Mouse (Mus musculus): ENCODE measurements around the gene Abhd17a.
A peak's percentile ranks its signal among the peaks of the same experiment; 100 is the strongest.

Gene Abhd17a

GRCm38 (mm10) chr10:80589879-80590854 lies at the start of gene Abhd17a:
Abhd17a (minus strand) TSS chr10:80590341.
- peak; percentile 97 for DNase-seq (ENCODE audit: low spot score)

DNA sequence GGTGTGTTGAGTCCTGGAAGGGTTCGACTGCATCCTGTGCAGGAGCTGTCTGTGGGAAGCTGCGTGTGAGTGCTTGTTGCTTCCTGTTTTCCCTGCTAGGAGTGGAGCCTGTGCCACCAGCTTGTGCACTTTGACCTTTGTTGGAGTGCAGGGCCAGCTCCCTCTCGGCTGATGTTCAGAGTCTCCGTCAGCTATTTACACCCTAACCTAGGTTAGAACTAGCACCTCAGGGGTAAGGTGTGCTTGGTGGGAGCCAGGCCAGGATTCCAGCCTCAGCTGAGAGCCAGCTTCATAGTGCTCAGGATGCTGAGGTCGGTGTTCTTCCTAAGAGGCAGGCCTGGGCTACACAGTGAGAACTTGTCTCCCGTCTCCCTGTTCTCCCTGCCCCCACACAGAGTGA lies 45.2 kb upstream of the Abhd17a start:
- no peak for DNase-seq (ENCODE audit: low spot score)

DNA sequence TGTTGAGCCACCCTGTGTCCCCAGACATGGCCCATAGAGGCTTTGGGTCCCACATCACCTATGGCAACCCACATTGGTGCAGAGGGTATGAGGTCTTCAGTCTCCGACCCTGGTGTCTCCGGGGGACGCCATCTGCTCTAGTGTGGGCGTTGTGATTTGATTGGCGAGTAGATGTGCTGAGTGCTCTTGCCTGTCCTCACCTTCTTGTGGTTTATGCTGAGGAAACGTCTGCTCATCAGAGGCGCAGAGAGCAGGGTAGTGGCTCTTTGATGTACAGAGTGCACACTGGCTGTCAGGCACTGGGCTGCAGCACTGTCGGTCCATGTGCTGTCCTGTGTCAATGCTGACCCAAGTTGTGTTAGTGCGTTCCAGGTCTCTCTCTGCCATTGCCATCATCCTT lies 38.8 kb upstream of the Abhd17a start:
- DNase-seq (ENCODE audit: low spot score): no peak

- peak; percentile 58 for DNase-seq (ENCODE audit: low spot score)
Observed at GRCm38 (mm10) chr10:80627685-80628084, 37.5 kb upstream of the Abhd17a start.

- no peak for DNase-seq (ENCODE audit: low spot score)
Observed at GRCm38 (mm10) chr10:80625764-80626163, 35.6 kb upstream of the Abhd17a start.

- DNase-seq (ENCODE audit: low spot score): peak; percentile 55
Observed at GRCm38 (mm10) chr10:80623457-80624191, 33.5 kb upstream of the Abhd17a start.

DNA sequence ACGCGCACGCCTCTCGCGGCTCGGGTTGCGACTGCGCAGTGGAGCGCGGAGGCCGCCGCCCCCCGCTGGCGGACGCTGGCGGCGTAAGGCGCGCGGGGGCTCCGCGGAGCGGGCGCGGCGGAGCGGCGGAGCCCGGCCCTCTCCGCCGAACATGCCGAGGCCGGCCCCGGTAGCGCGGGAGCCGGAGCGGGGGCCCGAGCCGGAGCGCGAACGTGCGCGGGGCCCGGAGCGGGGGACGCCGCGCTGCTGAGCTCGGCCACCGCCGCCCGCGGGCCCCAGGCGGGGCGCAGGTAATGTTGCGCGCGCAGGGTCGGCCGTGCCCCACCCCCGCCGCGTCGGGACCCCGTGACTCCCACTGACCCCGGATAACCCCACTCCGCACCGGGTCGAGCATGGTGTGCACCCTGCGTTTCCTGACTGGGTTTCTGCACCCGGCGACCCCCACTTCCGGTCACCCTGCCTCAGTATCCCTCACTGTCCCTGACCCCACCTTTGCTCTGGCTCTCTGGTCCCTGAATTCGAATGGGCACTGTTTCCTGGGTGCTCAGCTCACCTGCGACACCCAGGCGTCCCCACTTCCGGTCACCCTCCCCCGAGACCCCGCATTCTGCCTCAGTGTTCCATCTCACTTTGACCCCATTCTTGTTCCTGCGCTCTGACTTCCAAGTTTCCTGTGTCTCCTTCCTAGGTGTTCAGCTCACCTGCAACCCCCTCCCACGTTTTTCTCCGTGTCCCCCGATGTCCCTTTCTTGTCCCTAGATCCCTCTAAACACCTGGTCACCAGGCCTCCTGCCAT lies 32.7 kb upstream of the Abhd17a start, which contains the start of gene Csnk1g2:
Gene Csnk1g2, plus strand, starts transcription at position 178 of the 796 bp plus-strand sequence.
- peak; percentile 21 for DNase-seq (ENCODE audit: low spot score)

DNA sequence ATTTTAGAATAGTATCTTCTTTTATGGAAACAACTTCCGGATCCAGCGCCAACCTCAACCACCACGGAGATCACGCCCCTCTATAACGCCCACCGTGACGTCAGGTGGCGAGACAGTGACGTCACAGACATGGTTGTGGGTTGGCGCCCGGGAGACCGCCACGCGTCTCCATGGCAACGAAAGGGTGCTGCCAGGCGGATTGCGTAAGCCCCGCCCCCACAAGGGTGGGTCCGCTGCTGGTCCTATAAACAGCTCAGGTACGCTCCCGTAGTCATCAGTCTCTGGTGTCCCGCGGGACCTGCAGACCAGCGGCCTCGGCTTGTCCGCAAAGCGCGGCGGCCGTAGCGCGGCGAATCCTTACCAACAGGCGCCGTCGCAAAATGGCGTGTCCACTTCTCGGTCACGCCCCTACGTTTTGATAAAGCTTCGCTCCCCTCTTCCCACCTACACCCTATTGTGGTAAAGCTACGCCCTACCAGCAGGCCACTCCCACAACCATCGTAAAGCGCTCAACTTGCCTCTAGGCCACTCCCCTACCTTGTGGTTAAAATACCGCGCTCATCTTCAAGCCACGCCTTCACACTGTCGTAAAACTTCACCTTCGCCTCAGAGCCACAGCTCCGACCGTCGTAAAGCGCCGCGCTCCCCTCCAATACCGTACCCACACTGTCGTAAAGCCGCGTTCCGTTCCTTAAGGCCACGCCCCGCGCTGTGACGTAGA lies 32.0 kb upstream of the Abhd17a start:
- peak; percentile 100 for DNase-seq (ENCODE audit: low spot score)

- no peak for DNase-seq (ENCODE audit: low spot score)
Observed at GRCm38 (mm10) chr10:80621690-80621939, 31.5 kb upstream of the Abhd17a start.

DNA sequence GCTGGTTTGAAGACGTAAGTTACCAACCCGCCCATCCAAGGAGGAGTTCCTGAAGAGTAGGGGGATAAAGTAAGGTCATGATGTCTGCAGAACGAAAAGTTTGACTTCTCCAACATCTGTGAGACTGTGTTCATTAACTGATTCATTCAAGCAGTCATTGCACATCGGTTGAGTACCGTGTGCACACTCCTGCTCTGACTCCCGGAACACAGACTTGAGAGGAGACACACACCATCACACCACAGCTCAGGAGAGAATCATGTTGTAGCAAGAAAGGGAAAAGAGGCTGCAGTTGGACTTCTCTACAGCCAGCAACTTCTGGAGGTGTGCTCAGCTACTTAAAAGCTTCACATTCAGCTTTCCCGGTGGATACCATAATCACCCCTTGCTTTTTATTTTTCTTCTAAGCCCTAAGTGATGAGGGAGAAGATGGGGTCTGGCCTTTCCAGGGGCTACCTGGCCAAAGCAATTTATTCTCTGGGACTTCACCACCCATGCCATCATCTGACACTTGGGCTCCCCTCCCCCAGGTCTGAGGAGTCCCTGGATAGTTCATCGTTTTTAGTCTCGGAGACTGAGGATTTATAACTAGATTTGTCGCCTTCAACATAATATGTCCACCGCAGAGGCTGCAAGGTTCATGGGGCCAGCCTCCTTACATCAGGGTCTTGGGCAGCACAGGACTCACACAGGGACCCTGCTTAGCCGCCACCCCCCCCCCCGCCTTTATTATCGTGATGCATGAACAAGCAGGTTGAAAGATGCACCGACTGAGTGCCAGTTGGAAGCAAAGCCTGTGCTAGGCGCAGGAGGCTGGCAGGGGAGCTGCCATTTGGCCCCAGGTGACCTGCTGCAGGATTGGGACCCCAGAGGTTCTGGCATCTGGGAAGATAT lies 30.9 kb upstream of the Abhd17a start:
- no peak for DNase-seq (ENCODE audit: low spot score)

- DNase-seq (ENCODE audit: low spot score): no peak
Observed at GRCm38 (mm10) chr10:80620365-80620764, 30.2 kb upstream of the Abhd17a start.

DNA sequence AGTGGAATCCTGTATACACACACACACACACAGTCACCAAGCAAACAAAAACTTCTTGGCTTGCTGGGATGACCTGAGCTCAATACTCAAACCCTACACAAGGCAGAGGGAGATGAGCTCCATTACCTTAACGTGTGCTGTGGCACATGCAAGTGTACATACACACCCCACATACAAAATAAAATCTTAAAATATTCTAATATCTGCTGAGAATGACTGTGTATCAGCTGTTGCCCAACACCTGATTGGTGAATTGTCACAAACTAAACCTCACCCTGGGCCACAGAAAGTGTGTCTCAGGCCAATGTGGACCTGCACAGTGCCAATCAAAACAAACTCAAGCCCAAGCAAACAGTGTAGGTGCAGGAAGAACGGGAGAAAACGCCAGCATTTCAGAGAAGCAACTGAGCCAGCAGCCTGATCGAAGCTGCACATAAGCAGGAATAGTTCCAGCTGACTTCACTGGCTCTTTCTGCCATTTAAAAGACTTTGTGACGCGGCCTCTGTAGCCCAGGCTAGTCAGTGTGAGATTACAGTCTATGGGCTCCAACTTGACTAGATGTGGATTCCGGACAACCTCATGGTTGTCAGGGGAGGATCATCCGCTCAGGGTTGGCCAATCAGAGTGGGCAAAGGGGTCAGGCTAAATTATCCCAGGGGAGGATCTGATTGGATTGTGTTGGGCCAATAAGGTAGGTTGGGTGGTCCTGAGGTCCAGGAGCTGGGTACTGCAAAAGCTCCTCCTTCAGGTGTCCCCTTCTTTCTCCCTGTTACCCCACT lies 29.5 kb upstream of the Abhd17a start:
- no peak for DNase-seq (ENCODE audit: low spot score)

DNA sequence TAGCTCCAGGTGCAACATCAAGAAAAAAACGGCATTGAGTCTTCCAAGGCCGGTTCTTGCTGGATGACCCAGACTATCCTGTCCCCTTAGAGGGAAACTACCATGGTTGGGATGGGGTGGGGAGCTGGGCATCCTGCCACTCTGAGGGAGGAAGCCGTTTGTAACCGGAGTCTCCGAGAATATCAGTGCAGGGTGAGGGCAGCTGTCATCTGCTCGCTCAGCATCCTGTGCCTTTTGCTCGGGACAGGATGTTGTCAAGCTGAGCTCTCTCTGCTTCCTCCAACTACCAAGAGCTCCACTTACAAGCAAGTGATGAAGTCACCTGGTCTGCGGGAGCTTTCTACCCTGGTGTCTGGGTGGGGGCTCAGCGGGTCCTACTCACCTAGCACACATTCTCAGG lies 28.0 kb upstream of the Abhd17a start:
- no peak for DNase-seq (ENCODE audit: low spot score)

DNA sequence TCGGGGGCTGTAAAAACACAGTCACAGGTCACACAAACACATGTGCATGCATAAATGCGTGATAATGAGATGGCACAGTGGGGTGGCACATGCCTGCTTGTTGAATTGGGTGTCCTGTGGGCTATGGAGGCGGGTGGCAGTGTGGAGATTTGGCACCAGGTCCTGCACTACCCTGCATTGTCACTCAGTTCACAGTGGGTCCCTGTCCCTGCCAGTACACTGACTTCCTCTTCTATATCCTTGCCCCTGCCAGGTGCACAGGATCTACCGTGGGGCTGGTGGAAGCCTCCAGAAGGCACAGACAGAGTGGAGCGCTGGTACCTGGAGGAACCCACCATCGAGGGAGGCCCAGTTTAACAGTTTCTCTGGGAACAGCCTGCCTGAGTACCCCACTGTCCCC lies 24.2 kb upstream of the Abhd17a start:
- no peak for DNase-seq (ENCODE audit: low spot score)

DNA sequence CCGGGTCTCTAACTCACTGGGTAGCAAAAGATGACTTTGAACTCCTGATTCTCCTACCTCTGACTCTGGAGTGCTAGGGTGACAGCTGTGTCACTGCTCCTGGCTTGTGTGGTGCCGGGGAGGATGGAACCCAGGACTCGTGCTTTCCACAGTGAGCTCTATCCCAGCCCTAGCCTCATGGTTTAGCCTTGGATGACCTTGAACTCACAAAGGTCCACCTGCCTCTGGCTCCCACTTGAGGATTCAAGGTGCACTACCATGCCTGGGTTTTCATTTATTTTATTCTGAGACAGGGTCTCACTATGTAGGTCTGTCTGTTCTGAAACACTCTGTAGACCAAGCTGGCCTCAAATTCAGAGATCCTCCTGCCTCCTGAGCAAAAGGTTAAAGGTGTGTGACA lies 23.7 kb upstream of the Abhd17a start:
- no peak for DNase-seq (ENCODE audit: low spot score)

DNA sequence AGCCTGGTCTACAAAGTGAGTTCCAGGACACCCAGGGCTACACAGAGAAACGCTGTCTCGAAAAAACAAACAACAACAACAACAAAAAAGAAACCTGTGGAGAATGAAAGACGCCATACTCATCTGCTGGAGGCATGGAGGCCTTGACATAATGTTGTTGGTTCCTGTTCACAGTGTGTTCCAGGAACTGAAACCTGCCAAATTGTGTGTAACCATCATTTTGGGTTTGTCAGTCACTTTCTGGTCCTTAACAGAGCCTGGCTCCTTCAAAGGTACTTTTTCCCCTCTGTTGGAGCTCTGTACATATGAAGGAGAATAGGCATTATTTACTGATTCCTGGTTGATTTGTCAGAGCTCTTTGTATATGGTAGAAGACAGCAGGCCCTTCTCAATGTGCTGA lies 21.8 kb upstream of the Abhd17a start:
- DNase-seq (ENCODE audit: low spot score): no peak

DNA sequence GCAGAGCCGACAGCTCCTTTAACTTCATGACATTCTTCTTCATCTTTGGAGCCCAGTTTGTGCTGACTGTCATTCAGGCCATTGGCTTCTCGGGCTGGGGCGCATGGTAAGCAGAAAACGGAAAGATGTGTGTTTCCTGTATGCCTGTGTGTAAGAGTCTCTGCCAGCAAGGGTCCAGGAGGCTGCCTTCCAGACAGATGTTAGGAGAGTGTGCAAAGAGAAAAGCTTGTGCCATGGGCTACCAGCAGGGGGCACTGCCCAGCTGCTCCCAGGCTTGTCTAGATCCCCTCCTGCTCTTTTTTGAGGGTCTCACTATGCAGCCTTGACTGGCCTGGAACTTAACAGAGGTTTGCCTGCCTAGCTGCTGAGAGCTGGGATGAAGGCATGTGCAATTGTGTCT lies 20.9 kb upstream of the Abhd17a start:
- DNase-seq (ENCODE audit: low spot score): peak; percentile 81

GRCm38 (mm10) chr10:80610116-80610785 lies 20.1 kb upstream of the Abhd17a start:
- DNase-seq (ENCODE audit: low spot score): no peak

GRCm38 (mm10) chr10:80609269-80609924 lies 19.3 kb upstream of the Abhd17a start:
- DNase-seq (ENCODE audit: low spot score): no peak
